Mouse (Mus musculus) MEL (cell line): ENCODE data around the gene Alox8. TPM values are rescaled to one million over a fixed set of nuclear protein-coding genes. Genes with fewer than 3 reads are reported as not detected.

Experiments used
- DNase-seq: peaks from one replicate; pipeline ENCODE4 v3.0.0; 2011; ENCODE audit warnings: low read depth, low spot score
- H3K27ac ChIP-seq: 2 replicates; pipeline ENCODE4 v1.5.1; 2012; ENCODE audit warnings: low read depth, mild to moderate bottlenecking, control low read depth, low read length, moderate library complexity; ENCODE audit not compliant: control insufficient read depth
- H3K27me3 ChIP-seq, 2 experiments: fragments of 150-350 bp in 1 of 2; sonication (generic) in 1 of 2; 2 replicates each; pipeline ENCODE4 v1.6.1; 2012; ENCODE audit warnings: low read length in 2 of 2, mild to moderate bottlenecking in 2 of 2, improper control_type of control experiment in 1 of 2, moderate library complexity in 1 of 2; ENCODE audit not compliant: insufficient read depth in 2 of 2, control insufficient read depth in 1 of 2
- H3K36me3 ChIP-seq, 2 experiments: 2 replicates each; pipeline ENCODE4 v1.6.1; 2012 to 2014; ENCODE audit warnings: low read length in 2 of 2, improper control_type of control experiment in 1 of 2, inconsistent platforms in 1 of 2, mild to moderate bottlenecking in 1 of 2; ENCODE audit not compliant: insufficient read depth in 2 of 2, control insufficient read depth in 1 of 2
- H3K4me1 ChIP-seq, 2 experiments: fragments of 150-350 bp in 1 of 2; sonication (generic) in 1 of 2; 2 replicates each; pipeline ENCODE4 v1.6.1; 2012; ENCODE audit warnings: low read length in 2 of 2, improper control_type of control experiment in 1 of 2, mild to moderate bottlenecking in 1 of 2; ENCODE audit not compliant: insufficient read depth in 2 of 2, control insufficient read depth in 1 of 2
- H3K4me3 ChIP-seq, 2 experiments: fragments of 150-350 bp in 1 of 2; sonication (generic) in 1 of 2; 2 replicates each; pipeline ENCODE4 v1.5.1; 2012; ENCODE audit warnings: low read depth in 2 of 2, low read length in 2 of 2, mild to moderate bottlenecking in 2 of 2, moderate library complexity in 2 of 2, control low read depth in 1 of 2, improper control_type of control experiment in 1 of 2; ENCODE audit not compliant: control insufficient read depth in 1 of 2, insufficient read depth in 1 of 2
- H3K79me2 ChIP-seq: 2 replicates; pipeline ENCODE4 v1.6.1; 2012; ENCODE audit warnings: mild to moderate bottlenecking, low read length, moderate library complexity; ENCODE audit not compliant: control insufficient read depth, poor library complexity, insufficient read depth
- H3K9ac ChIP-seq: 2 replicates; pipeline ENCODE4 v1.6.1; 2012; ENCODE audit warnings: low read depth, mild to moderate bottlenecking, control low read depth, low read length, moderate library complexity; ENCODE audit not compliant: control insufficient read depth, poor library complexity, severe bottlenecking
- H3K9me3 ChIP-seq: fragments of 150-350 bp; sonication (generic); replicated peaks from 2 replicates; pipeline ENCODE4 v1.6.1; 2012; ENCODE audit warnings: mild to moderate bottlenecking, low read length, improper control_type of control experiment, moderate library complexity; ENCODE audit not compliant: insufficient read depth
- CHD1 ChIP-seq: IDR thresholded peaks from 2 replicates; pipeline ENCODE4 v1.6.1; 2012; ENCODE audit warnings: low read depth, mild to moderate bottlenecking, inconsistent platforms, low read length, improper control_type of control experiment
- ETS1 ChIP-seq: IDR thresholded peaks from 2 replicates; pipeline ENCODE4 v1.6.1; 2012; ENCODE audit warnings: low read depth, mild to moderate bottlenecking, inconsistent platforms, low read length, improper control_type of control experiment, moderate library complexity
- GABPA ChIP-seq: IDR thresholded peaks from 2 replicates; pipeline ENCODE4 v1.6.1; 2012; ENCODE audit warnings: low read depth, mild to moderate bottlenecking, inconsistent platforms, low read length, improper control_type of control experiment, moderate library complexity
- GATA1 ChIP-seq: IDR thresholded peaks from 2 replicates; pipeline ENCODE4 v1.6.1; 2011; ENCODE audit warnings: low read depth, low read length, improper control_type of control experiment
- JUND ChIP-seq: IDR thresholded peaks from 2 replicates; pipeline ENCODE4 v1.6.1; 2011; ENCODE audit warnings: low read depth, mild to moderate bottlenecking, improper control_type of control experiment, low read length
- KAT2A ChIP-seq: conservative IDR thresholded peaks from 2 replicates; pipeline ENCODE4 v1.6.1; 2012; ENCODE audit warnings: low read depth, low read length, improper control_type of control experiment, inconsistent platforms
- MAFK ChIP-seq: IDR thresholded peaks from 2 replicates; pipeline ENCODE4 v1.6.1; 2011; ENCODE audit warnings: low read depth, mild to moderate bottlenecking, low read length, improper control_type of control experiment, borderline replicate concordance
- MEF2A ChIP-seq: IDR thresholded peaks from 2 replicates; pipeline ENCODE4 v1.6.1; 2014; ENCODE audit warnings: low read depth, mild to moderate bottlenecking, inconsistent platforms, low read length, improper control_type of control experiment; ENCODE audit not compliant: poor library complexity, insufficient replicate concordance, severe bottlenecking; ENCODE audit errors: extremely low read depth
- MYB ChIP-seq: IDR thresholded peaks from 2 replicates; pipeline ENCODE4 v1.6.1; 2011; ENCODE audit warnings: mild to moderate bottlenecking, low read depth, low read length, improper control_type of control experiment
- SIN3A ChIP-seq: IDR thresholded peaks from 2 replicates; pipeline ENCODE4 v1.6.1; 2012; ENCODE audit warnings: low read length, improper control_type of control experiment, inconsistent platforms
- SMC3 ChIP-seq: IDR thresholded peaks from 2 replicates; pipeline ENCODE4 v1.6.1; 2011; ENCODE audit warnings: low read depth, low read length, improper control_type of control experiment
- TCF12 ChIP-seq: IDR thresholded peaks from 2 replicates; pipeline ENCODE4 v1.6.1; 2014; ENCODE audit warnings: low read depth, mild to moderate bottlenecking, inconsistent platforms, low read length, improper control_type of control experiment, moderate library complexity
- ZC3H11A ChIP-seq: IDR thresholded peaks from 2 replicates; pipeline ENCODE4 v1.6.1; 2012; ENCODE audit warnings: low read depth, mild to moderate bottlenecking, inconsistent platforms, low read length, improper control_type of control experiment
- polyA plus RNA-seq, 2 experiments: library from polyadenylated mRNA; stranded (reverse) in 1 of 2; unstranded in 1 of 2; fragments of >175 nt in 1 of 2; fragments of >200 nt in 1 of 2; gene quantifications; 2 replicates each; pipeline versions ENCODE4 v1.2.1 to v1.2.4; 2012; ENCODE audit warnings: low replicate concordance in 2 of 2, low read depth in 1 of 2; ENCODE audit not compliant: insufficient read length in 2 of 2, insufficient read depth in 1 of 2, missing spikeins in 1 of 2
- total RNA-seq: library from RNA; depleted of rRNA; stranded (reverse); fragments of 300-350 nt; gene quantifications from 2 replicates; pipeline ENCODE4 v1.2.3, GENCODE M21; 2012

Alox8 gene
- total and polyA plus RNA-seq, 3 experiments: 0.07 to 0.31 TPM; not detected in 1

- no peaks in the 10 kb centered on the region for H3K4me1 ChIP-seq
- H3K4me3 ChIP-seq: no peak overlapping the region
- no peak for TF ChIP-seq SMC3
- TF ChIP-seq KAT2A: no peak
- TF ChIP-seq ETS1: no peak
- TF ChIP-seq ZC3H11A: no peak
- TF ChIP-seq MAFK: no peak
- TF ChIP-seq, all 39 proteins: peak for 0
- Histone ChIP-seq H3K27ac (no peak overlapping the region), H3K79me2 (no peaks in the 10 kb centered on the region), H3K9ac (no peak overlapping the region), H3K36me3 (no peaks in the 10 kb centered on the region), H3K27me3 (peaks cover 6% of the 10 kb centered on the region in 2 experiments), H3K9me3 (no peaks in the 10 kb centered on the region)
- no peak for DNase-seq
Measured at GRCm38 (mm10) chr11:69225715-69226114, 28.1 kb upstream of the Alox8 start.

GRCm38 (mm10) chr11:69223101-69223500 is 25.5 kb upstream of the Alox8 start:
- H3K36me3 ChIP-seq: no peaks in the 10 kb centered on the region
- no peaks in the 10 kb centered on the region for H3K4me1 ChIP-seq
- H3K9me3 ChIP-seq: no peaks in the 10 kb centered on the region
- H3K27me3 ChIP-seq: peaks cover 9 to 14% of the 10 kb centered on the region in 2 experiments
- H3K4me3 ChIP-seq: no peak overlapping the region
- TF ChIP-seq KAT2A: no peak
- no peak for TF ChIP-seq ZC3H11A
- TF ChIP-seq MYB: no peak
- no peak for DNase-seq
- no peaks in the 10 kb centered on the region for H3K79me2 ChIP-seq
- H3K27ac ChIP-seq: no peak overlapping the region
- H3K9ac ChIP-seq: no peak overlapping the region

GRCm38 (mm10) chr11:69221070-69221469 is 23.4 kb upstream of the Alox8 start:
- Histone ChIP-seq H3K79me2 (no peaks in the 10 kb centered on the region), H3K4me3 (no peak overlapping the region), H3K27ac (no peak overlapping the region), H3K9ac (no peak overlapping the region), H3K36me3 (no peaks in the 10 kb centered on the region), H3K4me1 (no peaks in the 10 kb centered on the region), H3K9me3 (no peaks in the 10 kb centered on the region), H3K27me3 (peaks cover 9 to 14% of the 10 kb centered on the region in 2 experiments)
- DNase-seq: no peak
- no peak for TF ChIP-seq CHD1
- no peak for TF ChIP-seq JUND
- TF ChIP-seq GABPA: no peak
- TF ChIP-seq SIN3A: no peak
- no peak for TF ChIP-seq MEF2A
- no peak for TF ChIP-seq GATA1
- TF ChIP-seq MYB: no peak
- no peak for TF ChIP-seq TCF12
